Mouse (Mus musculus): ENCODE measurements around the gene Kcnd1. TPM values are rescaled to one million over a fixed set of nuclear protein-coding genes. Genes with fewer than 3 reads are reported as not detected.

The Kcnd1 gene
- polyA plus RNA-seq, 2 experiments, result 1.7 to 4.1 TPM

DNA sequence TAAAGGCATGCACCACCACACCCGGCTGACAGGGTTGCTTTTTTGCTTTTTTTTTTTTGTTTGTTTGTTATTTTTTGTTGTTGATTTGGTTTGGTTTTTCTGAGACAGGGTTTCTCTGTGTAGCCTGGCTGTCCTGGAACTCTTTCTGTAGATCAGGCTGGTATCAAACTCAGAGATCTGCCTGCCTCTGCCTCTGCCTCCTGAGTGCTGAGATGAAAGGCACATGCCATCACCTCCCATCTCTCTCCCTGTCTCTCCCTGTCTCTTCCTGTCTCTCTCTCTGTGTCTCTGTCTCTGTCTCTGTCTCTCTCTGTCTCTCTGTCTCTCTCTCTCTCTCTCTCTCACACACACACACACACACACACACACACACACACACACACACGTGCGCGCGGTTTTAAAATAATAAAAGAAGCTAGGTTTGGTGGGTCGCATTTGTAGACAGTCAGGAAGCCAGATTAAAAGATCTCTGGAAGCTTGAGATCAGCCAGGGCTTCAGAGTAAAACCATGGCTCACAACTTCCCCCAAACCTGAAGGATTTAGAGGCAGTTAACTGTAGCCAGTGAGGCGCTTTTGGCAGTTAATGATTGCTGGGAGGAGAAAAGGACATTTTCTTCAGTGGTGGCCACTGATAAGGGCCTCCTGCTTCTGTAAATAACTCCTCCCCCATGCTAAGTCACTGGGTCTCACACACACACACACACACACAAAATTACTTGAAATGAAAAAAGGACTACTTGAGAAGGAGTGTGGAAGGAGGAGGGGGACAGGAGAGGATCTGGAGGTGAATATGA, 43.4 kb upstream of the Kcnd1 start:
- Histone ChIP-seq H3K4me1 (ENCODE audit: control insufficient read depth, insufficient read depth, low read length) (no peaks in the 10 kb centered on the region), H3K27ac (replicated peaks; ENCODE audit: low read depth, low read length) (no peak overlapping the region), H3K27me3 (ENCODE audit: control insufficient read depth, insufficient read depth, low read length) (no peaks in the 10 kb centered on the region), H3K36me3 (ENCODE audit: control insufficient read depth, insufficient read depth, low read length) (no peaks in the 10 kb centered on the region), H3K4me2 (replicated peaks; ENCODE audit: low read depth, low read length, severe bottlenecking) (no peak overlapping the region), H3K4me3 (replicated peaks; ENCODE audit: low read length) (no peak overlapping the region), H3K9me3 (ENCODE audit: control insufficient read depth, low read length) (no peaks in the 10 kb centered on the region), H3K9ac (ENCODE audit: low read depth, low read length, severe bottlenecking) (no peak overlapping the region)
- ATAC-seq (ENCODE audit: low FRiP score, low read depth) (no peak), DNase-seq (ENCODE audit: low spot score) (no peak)
- WGBS, result 81% methylated on average over 7 of the region's 7 CpGs
- no peak for TF ChIP-seq POLR2A (IDR thresholded peaks at IDR 0.05; ENCODE audit: borderline replicate concordance, extremely low read depth, insufficient read depth, insufficient read length)

DNA sequence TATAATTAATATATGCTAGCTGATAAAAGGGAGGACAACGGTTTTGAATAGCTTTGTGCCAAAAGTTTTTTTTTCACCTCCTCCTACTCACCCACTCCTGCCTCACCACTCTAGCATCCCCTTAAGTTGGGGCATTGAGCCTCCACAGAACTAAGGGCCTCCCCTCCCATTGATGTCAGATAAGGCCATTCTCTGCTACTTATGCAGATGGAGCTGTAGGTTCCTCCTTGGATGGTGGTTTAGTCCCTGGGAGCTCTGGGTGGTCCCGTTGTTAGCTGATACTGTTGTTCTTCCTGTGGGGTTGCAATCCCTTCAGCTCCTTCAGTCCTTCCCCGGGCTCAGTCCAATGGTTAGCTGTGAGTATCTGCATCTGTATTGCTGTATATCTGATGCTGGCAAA, 42.8 kb upstream of the Kcnd1 start:
- WGBS, result 37% methylated on average over 3 of the region's 3 CpGs
- Histone ChIP-seq H3K4me1 (ENCODE audit: control insufficient read depth, insufficient read depth, low read length) (no peaks in the 10 kb centered on the region), H3K27me3 (ENCODE audit: control insufficient read depth, insufficient read depth, low read length) (no peaks in the 10 kb centered on the region), H3K36me3 (ENCODE audit: control insufficient read depth, insufficient read depth, low read length) (no peaks in the 10 kb centered on the region), H3K9me3 (ENCODE audit: control insufficient read depth, low read length) (no peaks in the 10 kb centered on the region), H3K4me2 (replicated peaks; ENCODE audit: low read depth, low read length, severe bottlenecking) (no peak overlapping the region), H3K27ac (replicated peaks; ENCODE audit: low read depth, low read length) (no peak overlapping the region), H3K9ac (ENCODE audit: low read depth, low read length, severe bottlenecking) (no peak overlapping the region), H3K4me3 (replicated peaks; ENCODE audit: low read length) (no peak overlapping the region)
- TF ChIP-seq POLR2A (IDR thresholded peaks at IDR 0.05; ENCODE audit: borderline replicate concordance, extremely low read depth, insufficient read depth, insufficient read length), result no peak
- no peak for DNase-seq (ENCODE audit: low spot score)
- no peak for ATAC-seq (ENCODE audit: low FRiP score, low read depth)

DNA sequence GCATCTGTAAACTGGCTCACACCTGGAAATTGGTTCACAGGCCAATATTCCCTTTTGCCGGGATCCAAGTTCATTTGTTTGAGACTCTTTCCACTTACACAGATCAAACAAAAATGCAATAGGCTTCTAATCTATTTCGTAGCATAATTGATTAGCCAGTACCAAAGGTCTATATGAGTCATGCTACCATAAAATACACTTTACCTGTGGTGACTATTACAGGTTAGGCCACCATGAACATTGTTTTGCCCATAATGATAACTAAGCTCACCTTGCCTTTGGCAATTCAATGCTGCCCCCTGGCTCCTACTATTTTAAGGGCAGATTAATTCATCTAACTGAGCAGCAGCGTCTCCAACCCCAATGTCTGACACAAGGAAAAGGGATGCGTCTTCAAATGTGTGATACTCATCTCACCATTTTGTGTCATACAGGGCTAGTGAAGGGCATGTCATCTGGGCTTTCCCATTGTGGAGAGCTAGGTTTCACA, 39.4 kb upstream of the Kcnd1 start:
- TF ChIP-seq POLR2A (IDR thresholded peaks at IDR 0.05; ENCODE audit: borderline replicate concordance, extremely low read depth, insufficient read depth, insufficient read length), result no peak
- Histone ChIP-seq H3K27ac (replicated peaks; ENCODE audit: low read depth, low read length) (no peak overlapping the region), H3K27me3 (ENCODE audit: control insufficient read depth, insufficient read depth, low read length) (no peaks in the 10 kb centered on the region), H3K9me3 (ENCODE audit: control insufficient read depth, low read length) (no peaks in the 10 kb centered on the region), H3K4me3 (replicated peaks; ENCODE audit: low read length) (no peak overlapping the region), H3K9ac (ENCODE audit: low read depth, low read length, severe bottlenecking) (no peak overlapping the region), H3K4me1 (ENCODE audit: control insufficient read depth, insufficient read depth, low read length) (no peaks in the 10 kb centered on the region), H3K4me2 (replicated peaks; ENCODE audit: low read depth, low read length, severe bottlenecking) (no peak overlapping the region), H3K36me3 (ENCODE audit: control insufficient read depth, insufficient read depth, low read length) (no peaks in the 10 kb centered on the region)
- ATAC-seq (ENCODE audit: low FRiP score, low read depth) (no peak), DNase-seq (ENCODE audit: low spot score) (no peak)
- WGBS, result 71% methylated on average over 4 of the region's 4 CpGs

DNA sequence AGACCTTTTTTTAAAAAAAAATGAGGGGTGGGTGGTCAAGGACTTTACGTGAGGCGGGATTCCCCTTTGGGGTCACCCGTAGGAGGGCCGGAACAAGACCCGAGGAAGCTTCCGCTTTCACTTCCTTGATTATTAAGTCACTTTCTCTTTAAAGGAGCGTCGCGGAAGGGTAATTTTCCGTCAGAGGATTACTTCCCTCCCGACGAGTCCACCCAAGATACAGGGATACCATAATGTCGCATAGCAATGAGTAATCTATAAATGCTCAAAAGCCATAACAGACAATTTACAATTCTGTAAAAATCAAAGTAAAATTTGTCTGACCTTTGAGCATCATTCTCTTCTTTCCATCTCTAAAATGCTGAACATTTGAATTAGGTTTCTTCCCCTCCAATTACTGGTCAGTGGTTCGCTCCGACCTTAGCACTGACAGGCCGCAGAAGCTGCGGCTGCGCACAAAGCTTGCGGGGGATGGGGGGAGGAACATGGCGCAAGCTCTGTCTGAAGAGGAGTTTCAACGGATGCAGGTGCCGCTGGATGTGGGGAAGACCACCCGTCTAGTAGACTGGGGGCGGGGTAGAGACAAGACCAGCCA, 32.5 kb upstream of the Kcnd1 start, which contains the start of gene Gripap1:
TSS of gene Gripap1 (plus strand) at position 224 of the 595 bp plus-strand sequence.
- 15% methylated on average over 24 of the region's 24 CpGs for WGBS
- peak within 1 kb of the TSS; percentile 54 for H3K9ac ChIP-seq (ENCODE audit: low read depth, low read length, severe bottlenecking)
- 0 out of 2 replicates have a peak, but pooled peaks have one; percentile 18 for TF ChIP-seq POLR2A (IDR thresholded peaks at IDR 0.05; ENCODE audit: borderline replicate concordance, extremely low read depth, insufficient read depth, insufficient read length)
- peak within 1 kb of the TSS; percentile 53 for H3K4me3 ChIP-seq (replicated peaks; ENCODE audit: low read length)
- DNase-seq (ENCODE audit: low spot score) (peak; percentile 89), ATAC-seq (ENCODE audit: low FRiP score, low read depth) (peak; percentile 89)
- H3K4me1 ChIP-seq (ENCODE audit: control insufficient read depth, insufficient read depth, low read length), result peaks cover 2% of the 10 kb centered on the region; the same call in 1 of the 2 replicates
- peak within 1 kb of the TSS; percentile 49 for H3K4me2 ChIP-seq (replicated peaks; ENCODE audit: low read depth, low read length, severe bottlenecking)
- 0 out of 2 replicates have a peak, but pooled peaks cover 2% of the 10 kb centered on the region for H3K36me3 ChIP-seq (ENCODE audit: control insufficient read depth, insufficient read depth, low read length)
- H3K27me3 ChIP-seq (ENCODE audit: control insufficient read depth, insufficient read depth, low read length), result no peaks in the 10 kb centered on the region
- H3K27ac ChIP-seq (replicated peaks; ENCODE audit: low read depth, low read length), result no peak within 1 kb of the TSS
- H3K9me3 ChIP-seq (ENCODE audit: control insufficient read depth, low read length), result no peaks in the 10 kb centered on the region

DNA sequence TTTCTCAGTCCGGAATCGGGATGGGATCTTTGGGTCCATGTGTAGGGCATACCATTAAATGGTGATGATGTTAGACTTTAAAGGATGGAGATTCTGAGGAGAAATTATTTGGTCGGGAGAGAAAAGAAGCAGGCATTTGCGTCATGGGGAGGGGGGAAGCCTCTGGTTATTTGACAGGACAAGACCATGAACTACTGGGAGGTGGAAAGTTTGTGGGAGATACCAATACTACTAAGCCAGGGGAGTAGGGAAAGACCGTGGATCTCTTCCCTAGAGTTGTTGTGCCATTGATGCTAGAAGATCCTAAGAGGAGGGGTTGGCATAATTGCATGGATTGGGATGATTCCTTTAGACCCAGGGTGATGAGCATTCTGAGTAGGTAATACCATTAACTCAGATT, 31.8 kb upstream of the Kcnd1 start:
- Histone ChIP-seq H3K27me3 (ENCODE audit: control insufficient read depth, insufficient read depth, low read length) (no peaks in the 10 kb centered on the region), H3K36me3 (ENCODE audit: control insufficient read depth, insufficient read depth, low read length) (0 out of 2 replicates have a peak, but pooled peaks cover 2% of the 10 kb centered on the region), H3K4me2 (replicated peaks; ENCODE audit: low read depth, low read length, severe bottlenecking) (peak overlapping the region; percentile 45), H3K9me3 (ENCODE audit: control insufficient read depth, low read length) (no peaks in the 10 kb centered on the region), H3K4me3 (replicated peaks; ENCODE audit: low read length) (peak overlapping the region; percentile 53), H3K27ac (replicated peaks; ENCODE audit: low read depth, low read length) (no peak overlapping the region), H3K4me1 (ENCODE audit: control insufficient read depth, insufficient read depth, low read length) (peaks cover 2% of the 10 kb centered on the region; the same call in 1 of the 2 replicates), H3K9ac (ENCODE audit: low read depth, low read length, severe bottlenecking) (peak overlapping the region; percentile 54)
- no peak for TF ChIP-seq POLR2A (IDR thresholded peaks at IDR 0.05; ENCODE audit: borderline replicate concordance, extremely low read depth, insufficient read depth, insufficient read length)
- ATAC-seq (ENCODE audit: low FRiP score, low read depth), result no peak
- 22% methylated on average over 5 of the region's 5 CpGs for WGBS
- DNase-seq (ENCODE audit: low spot score), result no peak
